Mouse (Mus musculus) large intestine, adult 2 months (tissue): ENCODE measurements around the gene Sprr2k. TPM values are rescaled to one million over a fixed set of nuclear protein-coding genes. Genes with fewer than 3 reads are reported as not detected.
"Not testable (repeated sequence)": the region's sequence is repeated elsewhere in the genome, so short reads cannot be mapped to it uniquely, and the experiment has no call there.

Source experiments
- DNase-seq: peaks from one replicate; pipeline ENCODE4 v3.0.0-alpha.2; 2012; ENCODE audit warnings: low read depth, low spot score
- WGBS: fragments of 180-500 bp; shearing (Covaris S2); methylation state at CpG from one replicate; pipeline ENCODE4 v1.1.7; 2018; 5-methylcytosine and 5-hydroxymethylcytosine counted together
- polyA plus RNA-seq: library from polyadenylated mRNA; depleted of rRNA; stranded (reverse); fragments of >200 nt; gene quantifications from 2 replicates; pipeline ENCODE4 v1.2.3, GENCODE M21; 2012; rRNA removed

Sprr2k gene
- polyA plus RNA-seq, result not detected in 2 replicates

GRCm38 (mm10) chr3:92432282-92432681 is at the start of gene Sprr2k:
Gene Sprr2k, plus strand, starts transcription at chr3:92432582.
- no peak for DNase-seq
- 86% methylated on average over 2 of the region's 2 CpGs for whole genome bisulfite sequencing

GRCm38 (mm10) chr3:92385385-92385784 is 47.0 kb upstream of the Sprr2k start, which contains the start of gene Sprr2h:
Gene Sprr2h, plus strand, starts transcription at chr3:92385685.
- WGBS, result 66% methylated on average over 1 of the region's 1 CpGs
- no peak for DNase-seq

GRCm38 (mm10) chr3:92394301-92394700 is 38.1 kb upstream of the Sprr2k start:
- DNase-seq, result no peak
- 24% methylated on average over 1 of the region's 1 CpGs for WGBS

- DNase-seq, result no peak
- WGBS, result 94% methylated on average over 2 of the region's 2 CpGs
These were observed 24.7 kb upstream of the Sprr2k start, which contains the start of gene Sprr2i for GRCm38 (mm10) chr3:92407691-92408090. Gene Sprr2i, plus strand, starts transcription at chr3:92407991.

- WGBS, result 78% methylated on average over 2 of the region's 2 CpGs
- no peak for DNase-seq
These were observed 14.6 kb upstream of the Sprr2k start, which contains the start of gene Sprr2j-ps for GRCm38 (mm10) chr3:92417782-92418181. Gene Sprr2j-ps, plus strand, starts transcription at chr3:92418082.

- DNase-seq, result no peak
- WGBS, result 92% methylated on average over 6 of the region's 6 CpGs
These were observed 3.1 kb upstream of the Sprr2k start, which contains the start of gene Gm9774 for GRCm38 (mm10) chr3:92429323-92429722. Gene Gm9774, minus strand, starts transcription at chr3:92429423.

GRCm38 (mm10) chr3:92438689-92439088 is 6.3 kb downstream of the Sprr2k start, which contains the start of gene Sprr1b:
Gene Sprr1b, minus strand, starts transcription at chr3:92438789.
- WGBS, result 90% methylated on average over 3 of the region's 3 CpGs
- DNase-seq, result no peak

- 69% methylated on average over 3 of the region's 3 CpGs for WGBS
- no peak for DNase-seq
These were observed 7.8 kb downstream of the Sprr2k start for GRCm38 (mm10) chr3:92440177-92440576.

GRCm38 (mm10) chr3:92455151-92455550 is 22.8 kb downstream of the Sprr2k start:
- 81% methylated on average over 5 of the region's 5 CpGs for WGBS
- DNase-seq, result no peak

- WGBS, result 51% methylated on average over 2 of the region's 2 CpGs
- DNase-seq, result no peak
These were observed 26.2 kb downstream of the Sprr2k start, which contains the start of gene Sprr3 for GRCm38 (mm10) chr3:92458620-92459019. Gene Sprr3, minus strand, starts transcription at chr3:92458720.

GRCm38 (mm10) chr3:92466576-92466975 is 34.2 kb downstream of the Sprr2k start:
- 68% methylated on average over 1 of the region's 1 CpGs for WGBS

GRCm38 (mm10) chr3:92467424-92467823 is 35.0 kb downstream of the Sprr2k start:
- DNase-seq, result no peak

More at GRCm38 (mm10) chr3:92466576-92466975, 34.2 kb downstream of the Sprr2k start:
- DNase-seq, result no peak

GRCm38 (mm10) chr3:92470111-92470510 is 37.7 kb downstream of the Sprr2k start:
- WGBS, result 73% methylated on average over 2 of the region's 2 CpGs
- no peak for DNase-seq

- DNase-seq, result not testable (repeated sequence)
These were observed 48.9 kb downstream of the Sprr2k start for GRCm38 (mm10) chr3:92481249-92481648.

Other genes starting within 250 kb of the Sprr2k start
- 53.2 and 93.1 TPM in 2 replicates for gene Sprr2a1, start 216.8 kb upstream of the Sprr2k start, polyA plus RNA-seq
- gene Sprr2a2, start 216.7 kb upstream of the Sprr2k start, polyA plus RNA-seq, result 24,207 and 25,946 TPM in 2 replicates
- gene Sprr2a3, start 147.2 kb upstream of the Sprr2k start, polyA plus RNA-seq, result 210 and 226 TPM in 2 replicates
- not detected in 2 replicates for gene Sprr2b, start 116.0 kb upstream of the Sprr2k start, polyA plus RNA-seq
- not detected in 2 replicates for gene Sprr2d, start 93.4 kb upstream of the Sprr2k start, polyA plus RNA-seq
- not detected in 2 replicates for gene Sprr2e, start 80.4 kb upstream of the Sprr2k start, polyA plus RNA-seq
- not detected in 2 replicates for gene Sprr2f, start 67.4 kb upstream of the Sprr2k start, polyA plus RNA-seq
- gene Sprr2h, start 46.9 kb upstream of the Sprr2k start, polyA plus RNA-seq, result 0.16 TPM in 1 of 2 replicates, not detected in the other
- not detected in 2 replicates for gene Sprr2i, start 24.6 kb upstream of the Sprr2k start, polyA plus RNA-seq
- gene Sprr2j-ps, start 14.5 kb upstream of the Sprr2k start, polyA plus RNA-seq, result not detected in 2 replicates
- 7.5 and 8.2 TPM in 2 replicates for gene Gm9774, start 3.2 kb upstream of the Sprr2k start, polyA plus RNA-seq
- gene Sprr1b, start 6.2 kb downstream of the Sprr2k start, polyA plus RNA-seq, result not detected in 2 replicates
- gene Sprr3, start 26.1 kb downstream of the Sprr2k start, polyA plus RNA-seq, result 0.37 TPM in 1 of 2 replicates, not detected in the other
- 8.5 and 16.7 TPM in 2 replicates for gene Sprr1a, start 53.3 kb downstream of the Sprr2k start, polyA plus RNA-seq
- not detected in 2 replicates for gene Sprr4, start 67.9 kb downstream of the Sprr2k start, polyA plus RNA-seq
- not detected in 2 replicates for gene 2310046K23Rik, start 101.9 kb downstream of the Sprr2k start, polyA plus RNA-seq
- not detected in 2 replicates for gene Ivl, start 141.2 kb downstream of the Sprr2k start, polyA plus RNA-seq
- 0.69 TPM in 1 of 2 replicates, not detected in the other for gene Smcp, start 156.4 kb downstream of the Sprr2k start, polyA plus RNA-seq
- not detected in 2 replicates for gene 2210017I01Rik, start 174.9 kb downstream of the Sprr2k start, polyA plus RNA-seq
- gene Lce6a, start 189.1 kb downstream of the Sprr2k start, polyA plus RNA-seq, result not detected in 2 replicates
- not detected in 2 replicates for gene Lce1a1, start 215.7 kb downstream of the Sprr2k start, polyA plus RNA-seq
- 0.15 TPM in 1 of 2 replicates, not detected in the other for gene Lce1b, start 224.3 kb downstream of the Sprr2k start, polyA plus RNA-seq
- not detected in 2 replicates for gene Lce1a2, start 237.7 kb downstream of the Sprr2k start, polyA plus RNA-seq
- not detected in 2 replicates for gene Lce1c, start 246.7 kb downstream of the Sprr2k start, polyA plus RNA-seq